Comparison of ENCODE assay signal across 11 mouse cellular contexts in the genomic region with DNA sequence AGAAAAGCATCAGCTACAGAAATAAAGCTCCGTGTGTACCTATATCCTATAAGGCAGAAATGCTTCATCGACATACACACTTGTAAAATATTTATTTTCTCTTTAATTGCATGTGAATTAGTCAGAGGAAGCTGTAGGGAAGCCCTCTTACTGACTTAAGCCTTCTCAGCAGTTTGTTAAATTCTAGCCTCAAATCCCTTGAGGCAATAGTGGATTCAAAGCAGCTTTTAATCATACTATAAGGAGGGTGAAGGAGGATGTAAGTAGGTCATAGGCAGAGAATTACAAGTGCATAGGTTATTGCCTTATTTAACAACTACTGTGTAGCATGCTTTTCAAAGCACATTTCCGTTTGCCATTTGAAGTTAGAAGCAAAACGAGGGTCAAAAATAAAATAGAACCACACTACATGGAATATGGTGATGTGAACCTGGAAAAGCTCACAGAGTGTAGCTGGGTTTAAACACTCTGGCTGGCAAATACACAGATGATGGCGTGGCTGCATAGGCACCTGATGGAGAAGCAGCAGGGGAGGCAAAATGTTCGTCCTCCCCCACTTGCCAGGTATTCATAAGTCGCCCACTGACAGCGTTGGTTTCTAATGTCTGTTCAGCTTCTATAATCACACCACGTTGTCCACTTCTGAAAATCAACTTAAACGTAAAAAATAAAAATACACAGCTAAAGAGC.
DNase-seq lines count a peak whose midpoint lies in the region; ATAC-seq and TF ChIP-seq lines count a peak whose summit lies in the region.
"Had no signal": no experiment of that assay in that cellular context is flagged by ENCODE, and none has a peak within 500 bp of the region (broad histone marks: within the 10 kb centered on the region; RNA-seq: fewer than 3 reads in every experiment).

No protein-coding gene starts in this region.

- ATAC-seq in limb, embryonic 13.5 days (ENCODE audit: low FRiP score, low read depth) = no peak
- ATAC-seq: intestine, embryonic 15.5 days; Patski had no signal

- peaks cover 18% of the 10 kb centered on the region for H3K27me3 ChIP-seq in forebrain, embryonic 10.5 days (ENCODE audit: poor library complexity, severe bottlenecking)
- H3K27me3 ChIP-seq in limb, embryonic 13.5 days = peaks cover 34% of the 10 kb centered on the region
- H3K27me3 ChIP-seq: intestine, embryonic 15.5 days; Patski had no signal

- no peak for TF ChIP-seq CTCF in layer of hippocampus, adult 2 months (conservative IDR thresholded peaks at IDR 0.05)

- H3K4me2 ChIP-seq in limb, embryonic 13.5 days (replicated peaks) = peak overlapping the region; percentile 47
- H3K4me2 ChIP-seq: intestine, embryonic 15.5 days had no signal

- H3K36me3 ChIP-seq in forebrain, embryonic 10.5 days (replicated peaks) = no peaks in the 10 kb centered on the region
- H3K36me3 ChIP-seq in limb, embryonic 13.5 days = no peaks in the 10 kb centered on the region
- H3K36me3 ChIP-seq: intestine, embryonic 15.5 days had no signal

- H3K4me3 ChIP-seq in layer of hippocampus, adult 2 months = peak overlapping the region; percentile 87
- H3K4me3 ChIP-seq in forebrain, embryonic 10.5 days = peak overlapping the region; percentile 38
- peak overlapping the region; percentile 3; the same call in 1 of the 2 replicates for H3K4me3 ChIP-seq in limb, embryonic 13.5 days
- H3K4me3 ChIP-seq: intestine, embryonic 15.5 days had no signal

- H3K9me3 ChIP-seq in forebrain, embryonic 10.5 days = 0 out of 2 replicates have a peak, but pooled peaks cover 2% of the 10 kb centered on the region
- no peaks in the 10 kb centered on the region for H3K9me3 ChIP-seq in limb, embryonic 13.5 days
- H3K9me3 ChIP-seq: intestine, embryonic 15.5 days had no signal

- peak overlapping the region; percentile 99 for H3K27ac ChIP-seq in layer of hippocampus, adult 2 months
- peak overlapping the region; percentile 85 for H3K27ac ChIP-seq in forebrain, embryonic 10.5 days
- no peak overlapping the region for H3K27ac ChIP-seq in limb, embryonic 13.5 days
- H3K27ac ChIP-seq: intestine, embryonic 15.5 days; macrophage had no signal

- DNase-seq in layer of hippocampus, adult 2 months (ENCODE audit: low spot score in 2 of 2) = no peak
- no peak for DNase-seq in layer of hippocampus, postnatal 36 days
- DNase-seq in forebrain, embryonic 10.5 days (ENCODE audit: extremely low spot score, low spot score) = no peak
- DNase-seq in retina, embryonic 14.5 days (ENCODE audit: low spot score) = peak; percentile 47
- no peak for DNase-seq in lung, adult 18-20 months
- no peak for DNase-seq in lung, postnatal 14 days
- DNase-seq in layer of hippocampus, adult 9-10 months (ENCODE audit: low spot score) = no peak

- H3K9ac ChIP-seq in limb, embryonic 13.5 days = no peak overlapping the region
- H3K9ac ChIP-seq: intestine, embryonic 15.5 days had no signal

- WGBS in forebrain, embryonic 10.5 days = 18% methylated on average over 10 of the region's 10 CpGs
- 18% methylated on average over 10 of the region's 10 CpGs for WGBS in limb, embryonic 13.5 days

- peaks cover 69% of the 10 kb centered on the region for H3K4me1 ChIP-seq in forebrain, embryonic 10.5 days
- H3K4me1 ChIP-seq in limb, embryonic 13.5 days = peaks cover 20% of the 10 kb centered on the region

Comparison
In these comparisons a context has a peak if more than half of its experiments do, and no peak if none do; other contexts are left out.
1. H3K4me3 ChIP-seq: peak in every context shown above with its lines; median percentile 87 in layer of hippocampus, adult 2 months; 38 in forebrain, embryonic 10.5 days; 3 in limb, embryonic 13.5 days.